Mouse (Mus musculus) Patski (cell line): ENCODE measurements around the gene Rtp2. TPM values are rescaled to one million over a fixed set of nuclear protein-coding genes. Genes with fewer than 3 reads are reported as not detected.

Experiments
- ATAC-seq: fragments of 100-300 bp; one replicate; pipeline ENCODE4 v1.8.0; 2021
- CTCF ChIA-PET: fragments of 350-600 bp; sonication (Branson Sonifier 250); formaldehyde crosslinking; loops from one replicate; lab custom pipeline; 2022; ENCODE audit warnings: inconsistent platforms; lab: Charles Lee
- POLR2A ChIA-PET: fragments of 350-600 bp; sonication (Branson Sonifier 250); formaldehyde crosslinking; loops from one replicate; lab custom pipeline; 2022; ENCODE audit warnings: antibody characterized with exemption, inconsistent platforms; lab: Charles Lee
- DNase-seq: peaks from one replicate; pipeline ENCODE4 v3.0.0-alpha.2; 2011; ENCODE audit warnings: low read depth, low spot score
- H3K27me3 ChIP-seq: fragments of 371-371 bp; one replicate; pipeline ENCODE4 v1.5.1; 2021
- CTCF ChIP-seq: fragments of 100-300 bp; IDR thresholded peaks from one replicate; pipeline ENCODE4 v1.5.1; 2021
- in situ Hi-C: fragments of 300-500 bp; cut with MboI; formaldehyde crosslinking; loops from 3 replicates; pipeline ENCODE4 v1.11.1; 2018; ENCODE audit warnings: low pct_unique_long_range_greater_than_20kb, mixed read lengths
- polyA plus RNA-seq: library from polyadenylated mRNA; unstranded; gene quantifications from one replicate; pipeline ENCODE4 v1.2.3, GENCODE M21; 2021

Gene Rtp2
- polyA plus RNA-seq, 1 experiment from 2014 or later, result not detected

GRCm38 (mm10) chr16:23972126-23972740, 40.0 kb upstream of the Rtp2 start:
- no peak for ATAC-seq
- CTCF ChIA-PET, result no interaction called here
- POLR2A ChIA-PET, result no interaction called here
- DNase-seq, result no peak
- no peaks in the 10 kb centered on the region for H3K27me3 ChIP-seq
- in situ Hi-C loops, result no loop called here
- TF ChIP-seq CTCF, result no peak

- CTCF ChIA-PET, result no interaction called here
- no peak for TF ChIP-seq CTCF
- DNase-seq (no peak), ATAC-seq (no peak)
- no peaks in the 10 kb centered on the region for H3K27me3 ChIP-seq
- POLR2A ChIA-PET, result no interaction called here
- in situ Hi-C loops, result no loop called here
These were observed 37.7 kb upstream of the Rtp2 start for GRCm38 (mm10) chr16:23969919-23970318.

GRCm38 (mm10) chr16:23968888-23969287, 36.7 kb upstream of the Rtp2 start:
- in situ Hi-C loops, result no loop called here
- ATAC-seq (no peak), DNase-seq (no peak)
- POLR2A ChIA-PET, result interaction anchor here (1.2 kb wide), 1 partner anchor 16 kb away, joined by 3 read pairs; no protein-coding TSS in a partner anchor
- no peaks in the 10 kb centered on the region for H3K27me3 ChIP-seq
- TF ChIP-seq CTCF, result no peak
- CTCF ChIA-PET, result no interaction called here

- no peaks in the 10 kb centered on the region for H3K27me3 ChIP-seq
- DNase-seq, result no peak
- ATAC-seq, result no peak
- in situ Hi-C loops, result no loop called here
- CTCF ChIA-PET, result interaction anchor here (1.1 kb wide), 1 partner anchor 11 kb away, joined by 3 read pairs; no protein-coding TSS in a partner anchor
- TF ChIP-seq CTCF, result no peak
- POLR2A ChIA-PET, result no interaction called here
These were observed 35.1 kb upstream of the Rtp2 start for GRCm38 (mm10) chr16:23967301-23967700.

GRCm38 (mm10) chr16:23966066-23966465, 33.9 kb upstream of the Rtp2 start:
- ChIA-PET POLR2A (no interaction called here), CTCF (no interaction called here)
- no peak for ATAC-seq
- no peak for TF ChIP-seq CTCF
- in situ Hi-C loops, result no loop called here
- H3K27me3 ChIP-seq, result no peaks in the 10 kb centered on the region
- DNase-seq, result no peak

- in situ Hi-C loops, result no loop called here
- ATAC-seq (no peak), DNase-seq (no peak)
- no peak for TF ChIP-seq CTCF
- POLR2A ChIA-PET, result no interaction called here
- CTCF ChIA-PET, result interaction anchor here (1.0 to 1.3 kb wide), 3 partner anchors 11 to 1098 kb away, joined by 3 to 4 read pairs (median 3); no protein-coding TSS in a partner anchor
- no peaks in the 10 kb centered on the region for H3K27me3 ChIP-seq
These were observed 32.6 kb upstream of the Rtp2 start for GRCm38 (mm10) chr16:23964706-23965367.

GRCm38 (mm10) chr16:23963896-23964668, 31.9 kb upstream of the Rtp2 start:
- CTCF ChIA-PET, result interaction anchor here (0.9 to 1.3 kb wide), 4 partner anchors 10 to 1099 kb away, joined by 3 to 4 read pairs (median 3); no protein-coding TSS in a partner anchor

GRCm38 (mm10) chr16:23962401-23962800, 30.2 kb upstream of the Rtp2 start:
- CTCF ChIA-PET, result interaction anchor here (0.7 to 2.6 kb wide), 8 partner anchors 8 to 1298 kb away, joined by 3 to 16 read pairs (median 4); no protein-coding TSS in a partner anchor
- ATAC-seq, result peak; percentile 63

More at GRCm38 (mm10) chr16:23963896-23964668, 31.9 kb upstream of the Rtp2 start:
- peak; percentile 32 for ATAC-seq
- H3K27me3 ChIP-seq, result no peaks in the 10 kb centered on the region
- no peak for TF ChIP-seq CTCF
- in situ Hi-C loops, result no loop called here
- POLR2A ChIA-PET, result no interaction called here
- no peak for DNase-seq

GRCm38 (mm10) chr16:23958938-23959337, 26.7 kb upstream of the Rtp2 start:
- CTCF ChIA-PET, result interaction anchor here (0.7 to 1.4 kb wide), 4 partner anchors 25 to 1305 kb away, joined by 3 to 4 read pairs (median 4); no protein-coding TSS in a partner anchor
- POLR2A ChIA-PET, result no interaction called here
- ATAC-seq (no peak), DNase-seq (no peak)
- in situ Hi-C loops, result loop anchor here (10.0 kb wide), 1 partner anchor 504 kb away; no protein-coding TSS in a partner anchor
- peak; percentile 33 for TF ChIP-seq CTCF
- H3K27me3 ChIP-seq, result peaks cover 4% of the 10 kb centered on the region

More at GRCm38 (mm10) chr16:23962401-23962800, 30.2 kb upstream of the Rtp2 start:
- in situ Hi-C loops, result no loop called here
- TF ChIP-seq CTCF, result no peak
- no peaks in the 10 kb centered on the region for H3K27me3 ChIP-seq
- no peak for DNase-seq
- POLR2A ChIA-PET, result no interaction called here

- POLR2A ChIA-PET, result interaction anchor here (0.6 kb wide), 1 partner anchor 1762 kb away, joined by 4 read pairs; no protein-coding TSS in a partner anchor
- no peak for TF ChIP-seq CTCF
- H3K27me3 ChIP-seq, result peaks cover 4% of the 10 kb centered on the region
- in situ Hi-C loops, result loop anchor here (10.0 kb wide), 1 partner anchor 499 kb away; no protein-coding TSS in a partner anchor
- DNase-seq, result no peak
- CTCF ChIA-PET, result interaction anchor here (0.7 to 1.0 kb wide), 4 partner anchors 9 to 502 kb away, joined by 3 to 4 read pairs (median 4); no protein-coding TSS in a partner anchor
- no peak for ATAC-seq
These were observed 21.7 kb upstream of the Rtp2 start for GRCm38 (mm10) chr16:23953959-23954260.
